15 mouse cellular contexts compared by ENCODE assay signal in genomic region chr17:88327791-88328190, GRCm38 (mm10).
"Had no signal": no experiment of that assay in that cellular context is flagged by ENCODE, and none has a peak within 500 bp of the region (broad histone marks: within the 10 kb centered on the region; RNA-seq: fewer than 3 reads in every experiment).

No protein-coding gene starts in this region.

- ATAC-seq: midbrain, embryonic 15.5 days had no signal

- H3K27me3 ChIP-seq: limb, embryonic 13.5 days; stomach, embryonic 15.5 days had no signal

- H3K4me2 ChIP-seq: limb, embryonic 13.5 days; midbrain, embryonic 11.5 days; midbrain, embryonic 15.5 days; stomach, embryonic 15.5 days had no signal

- H3K36me3 ChIP-seq: limb, embryonic 13.5 days; midbrain, embryonic 15.5 days; stomach, embryonic 15.5 days had no signal

- H3K27ac ChIP-seq: kidney, postnatal 0 days; limb, embryonic 13.5 days; liver, embryonic 14.5 days; midbrain, embryonic 15.5 days; stomach, embryonic 15.5 days had no signal

- H3K4me1 ChIP-seq: stomach, embryonic 15.5 days had no signal

- H3K9ac ChIP-seq: limb, embryonic 13.5 days; liver, embryonic 14.5 days; midbrain, embryonic 15.5 days; stomach, embryonic 15.5 days had no signal

- H3K4me3 ChIP-seq: limb, embryonic 13.5 days; midbrain, embryonic 15.5 days; stomach, embryonic 15.5 days had no signal

- H3K9me3 ChIP-seq: stomach, embryonic 15.5 days had no signal

- DNase-seq: kidney, adult 9 months; kidney, postnatal 36 days; left cerebral cortex, postnatal 4 days; lung, adult 18-20 months; lung, postnatal 36 days; right cerebral cortex, postnatal 4 days; spleen, adult 18-20 months; thymus, adult 2 months; thymus, postnatal 36 days had no signal
